Mouse (Mus musculus) hindbrain, embryonic 12.5 days (tissue): Measurements from ENCODE around the gene D17Wsu92e. TPM values are rescaled to one million over a fixed set of nuclear protein-coding genes. Genes with fewer than 3 reads are reported as not detected.

Experiments
- ATAC-seq: fragments of 200-750 bp; cut with Nextera tagmentation; 2 replicates; pipeline ENCODE4 v1.8.0; 2017; ENCODE audit warnings: moderate TSS enrichment; ENCODE audit not compliant: low FRiP score
- H3K27ac ChIP-seq: fragments of 300-500 bp; sonication (generic); 2 replicates; pipeline ENCODE4 v1.5.1; 2016; ENCODE audit warnings: mild to moderate bottlenecking
- H3K27me3 ChIP-seq: fragments of 300-500 bp; sonication (generic); 2 replicates; pipeline ENCODE4 v1.6.1; 2016; ENCODE audit warnings: mild to moderate bottlenecking
- H3K36me3 ChIP-seq: fragments of 300-500 bp; sonication (generic); 2 replicates; pipeline ENCODE4 v1.6.1; 2016; ENCODE audit warnings: mild to moderate bottlenecking
- H3K4me1 ChIP-seq: fragments of 300-500 bp; sonication (generic); 2 replicates; pipeline ENCODE4 v1.6.1; 2016
- H3K4me2 ChIP-seq: fragments of 300-500 bp; sonication (generic); replicated peaks from 2 replicates; pipeline ENCODE4 v1.6.1; 2016; ENCODE audit warnings: mild to moderate bottlenecking
- H3K4me3 ChIP-seq: fragments of 300-500 bp; sonication (generic); 2 replicates; pipeline ENCODE4 v1.5.1; 2016; ENCODE audit warnings: mild to moderate bottlenecking
- H3K9ac ChIP-seq: fragments of 300-500 bp; sonication (generic); 2 replicates; pipeline ENCODE4 v1.6.1; 2016; ENCODE audit warnings: mild to moderate bottlenecking, moderate library complexity
- H3K9me3 ChIP-seq: fragments of 300-500 bp; sonication (generic); replicated peaks from 2 replicates; pipeline ENCODE4 v1.6.1; 2016; ENCODE audit warnings: mild to moderate bottlenecking
- WGBS: fragments of 180-500 bp; shearing (Covaris S2); methylation state at CpG from one replicate; pipeline ENCODE4 v1.1.7; 2016; 5-methylcytosine and 5-hydroxymethylcytosine counted together
- polyA plus RNA-seq: library from polyadenylated mRNA; unstranded; fragments of >200 nt; fragmentation: Nextera tagmentation; extraction: Ambion mirVana; gene quantifications from 2 replicates; pipeline ENCODE4 v1.2.1, GENCODE M21; 2016

Gene D17Wsu92e
- polyA plus RNA-seq, 1 experiment from 2014 or later = 13.7 TPM

GRCm38 (mm10) chr17:27774198-27774597 is 46.2 kb downstream of the D17Wsu92e start:
- Histone ChIP-seq H3K4me1 (no peaks in the 10 kb centered on the region), H3K9ac (no peak overlapping the region), H3K27me3 (no peaks in the 10 kb centered on the region), H3K27ac (no peak overlapping the region), H3K9me3 (no peaks in the 10 kb centered on the region), H3K4me3 (no peak overlapping the region), H3K4me2 (no peak overlapping the region), H3K36me3 (peaks cover 22% of the 10 kb centered on the region; the same call in 1 of the 2 replicates)
- 99% methylated on average over 3 of the region's 3 CpGs for WGBS
- no peak for ATAC-seq

GRCm38 (mm10) chr17:27771616-27772015 is 48.8 kb downstream of the D17Wsu92e start:
- H3K4me2 ChIP-seq = no peak overlapping the region
- no peaks in the 10 kb centered on the region for H3K27me3 ChIP-seq
- H3K9ac ChIP-seq = no peak overlapping the region
- H3K27ac ChIP-seq = no peak overlapping the region
- no peaks in the 10 kb centered on the region for H3K4me1 ChIP-seq
- ATAC-seq = no peak
- no peaks in the 10 kb centered on the region for H3K9me3 ChIP-seq
- 90% methylated on average over 6 of the region's 6 CpGs for WGBS
- peaks cover 27% of the 10 kb centered on the region for H3K36me3 ChIP-seq
- no peak overlapping the region for H3K4me3 ChIP-seq

GRCm38 (mm10) chr17:27768817-27769542 is 51.5 kb downstream of the D17Wsu92e start:
- Histone ChIP-seq H3K27ac (no peak overlapping the region), H3K4me3 (no peak overlapping the region), H3K27me3 (no peaks in the 10 kb centered on the region), H3K4me1 (no peaks in the 10 kb centered on the region), H3K9ac (no peak overlapping the region), H3K4me2 (no peak overlapping the region), H3K36me3 (peaks cover 37% of the 10 kb centered on the region), H3K9me3 (no peaks in the 10 kb centered on the region)
- peak; percentile 61; the same call in 1 of the 2 replicates for ATAC-seq
- 60% methylated on average over 8 of the region's 8 CpGs for WGBS

DNA sequence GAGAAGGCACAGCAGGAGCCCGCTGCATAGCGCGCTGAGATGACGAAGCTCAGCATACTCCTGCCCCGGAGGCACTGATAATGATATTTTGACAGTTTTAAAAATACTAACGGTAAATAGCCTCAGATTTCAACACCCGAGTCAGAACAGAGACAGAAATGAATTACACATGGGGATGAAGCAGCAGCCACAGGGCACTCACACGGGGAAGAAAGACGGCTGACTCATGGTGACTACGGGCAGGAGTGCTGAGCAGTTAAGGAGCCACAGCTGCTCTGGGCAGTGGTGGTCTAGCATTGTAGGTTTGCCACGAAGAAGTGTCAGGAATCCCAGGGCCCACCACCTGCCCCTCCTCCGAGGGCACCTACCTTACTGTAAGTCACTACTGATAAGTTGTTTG is 52.9 kb downstream of the D17Wsu92e start:
- H3K9me3 ChIP-seq = no peaks in the 10 kb centered on the region

DNA sequence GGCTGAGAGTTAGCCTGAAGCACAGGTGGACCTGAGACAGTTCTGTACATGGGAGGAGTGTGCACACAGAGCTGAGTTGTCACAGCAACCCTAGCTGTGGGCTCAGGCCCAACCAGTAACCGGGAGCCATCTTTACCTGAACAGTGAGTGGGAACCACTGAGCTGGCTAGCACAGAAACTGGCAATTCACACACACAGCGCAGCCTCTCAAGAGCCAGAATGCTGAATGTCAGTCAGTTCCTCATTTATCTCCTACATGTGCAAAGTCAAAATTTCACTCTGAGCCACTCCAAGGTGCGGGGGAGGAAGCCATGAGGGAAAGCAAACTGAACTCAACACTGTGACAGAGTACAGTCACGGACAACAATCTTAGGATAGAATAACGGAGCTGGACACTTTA is 53.3 kb downstream of the D17Wsu92e start:
- H3K4me3 ChIP-seq = no peak overlapping the region
- no peaks in the 10 kb centered on the region for H3K9me3 ChIP-seq
- H3K4me2 ChIP-seq = no peak overlapping the region
- WGBS = 86% methylated on average over 5 of the region's 5 CpGs
- peaks cover 32% of the 10 kb centered on the region for H3K36me3 ChIP-seq
- H3K27me3 ChIP-seq = no peaks in the 10 kb centered on the region
- H3K9ac ChIP-seq = no peak overlapping the region
- no peaks in the 10 kb centered on the region for H3K4me1 ChIP-seq
- no peak for ATAC-seq
- no peak overlapping the region for H3K27ac ChIP-seq

More for the DNA sequence above, 52.9 kb downstream of the D17Wsu92e start:
- Histone ChIP-seq H3K4me1 (no peaks in the 10 kb centered on the region), H3K27ac (no peak overlapping the region), H3K36me3 (peaks cover 34% of the 10 kb centered on the region), H3K9ac (no peak overlapping the region), H3K4me3 (no peak overlapping the region), H3K4me2 (no peak overlapping the region), H3K27me3 (no peaks in the 10 kb centered on the region)
- 78% methylated on average over 12 of the region's 12 CpGs for WGBS
- no peak for ATAC-seq

- H3K27ac ChIP-seq = no peak overlapping the region
- no peaks in the 10 kb centered on the region for H3K9me3 ChIP-seq
- no peak overlapping the region for H3K4me3 ChIP-seq
- peaks cover 30% of the 10 kb centered on the region for H3K36me3 ChIP-seq
- H3K27me3 ChIP-seq = no peaks in the 10 kb centered on the region
- H3K9ac ChIP-seq = no peak overlapping the region
- ATAC-seq = no peak
- peaks cover 13% of the 10 kb centered on the region for H3K4me1 ChIP-seq
- H3K4me2 ChIP-seq = no peak overlapping the region
- WGBS = 95% methylated on average over 6 of the region's 6 CpGs
Measured at GRCm38 (mm10) chr17:27765066-27765465, 55.4 kb downstream of the D17Wsu92e start.

GRCm38 (mm10) chr17:27764453-27764852 is 56.0 kb downstream of the D17Wsu92e start:
- no peak overlapping the region for H3K9ac ChIP-seq
- H3K27ac ChIP-seq = no peak overlapping the region
- H3K27me3 ChIP-seq = no peaks in the 10 kb centered on the region
- H3K4me3 ChIP-seq = no peak overlapping the region
- WGBS = 88% methylated on average over 2 of the region's 2 CpGs
- no peaks in the 10 kb centered on the region for H3K9me3 ChIP-seq
- peaks cover 17% of the 10 kb centered on the region for H3K4me1 ChIP-seq
- no peak overlapping the region for H3K4me2 ChIP-seq
- peaks cover 30% of the 10 kb centered on the region for H3K36me3 ChIP-seq
- no peak for ATAC-seq

GRCm38 (mm10) chr17:27762884-27763283 is 57.6 kb downstream of the D17Wsu92e start:
- no peak overlapping the region for H3K9ac ChIP-seq
- 97% methylated on average over 11 of the region's 11 CpGs for WGBS

GRCm38 (mm10) chr17:27761639-27762336 is 58.7 kb downstream of the D17Wsu92e start:
- H3K4me3 ChIP-seq = no peak overlapping the region
- H3K36me3 ChIP-seq = peaks cover 24% of the 10 kb centered on the region
- 0 out of 2 replicates have a peak overlapping the region, but pooled peaks have one; percentile 15 for H3K9ac ChIP-seq
- no peaks in the 10 kb centered on the region for H3K9me3 ChIP-seq
- WGBS = 32% methylated on average over 9 of the region's 9 CpGs
- H3K27me3 ChIP-seq = no peaks in the 10 kb centered on the region
- peaks cover 19% of the 10 kb centered on the region for H3K4me1 ChIP-seq
- H3K4me2 ChIP-seq = no peak overlapping the region
- peak; percentile 67 for ATAC-seq
- H3K27ac ChIP-seq = no peak overlapping the region

More at GRCm38 (mm10) chr17:27762884-27763283, 57.6 kb downstream of the D17Wsu92e start:
- ATAC-seq = no peak
- Histone ChIP-seq H3K4me3 (no peak overlapping the region), H3K4me2 (no peak overlapping the region), H3K27me3 (no peaks in the 10 kb centered on the region), H3K9me3 (no peaks in the 10 kb centered on the region), H3K36me3 (peaks cover 30% of the 10 kb centered on the region), H3K4me1 (peaks cover 17% of the 10 kb centered on the region), H3K27ac (no peak overlapping the region)

DNA sequence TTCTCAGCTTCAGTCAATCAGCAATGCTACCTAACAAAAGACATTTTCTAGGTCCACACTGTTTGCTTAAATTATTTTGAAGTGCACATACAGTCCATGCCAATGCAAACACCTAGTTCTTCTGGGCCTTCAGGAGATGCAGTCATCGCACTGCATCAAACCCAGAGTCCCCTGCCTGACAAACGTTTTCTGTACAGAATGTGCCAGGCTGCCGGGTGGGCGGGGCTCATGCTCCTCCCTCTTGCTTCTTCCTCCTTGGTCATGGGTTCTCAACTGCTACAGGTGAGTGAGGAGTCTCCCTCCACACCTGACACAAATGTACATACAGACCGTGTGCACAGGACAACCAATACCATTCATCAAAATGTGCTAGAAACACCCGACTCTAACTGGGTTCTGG is 60.3 kb downstream of the D17Wsu92e start:
- Histone ChIP-seq H3K4me2 (no peak overlapping the region), H3K4me1 (peaks cover 30% of the 10 kb centered on the region), H3K9ac (no peak overlapping the region), H3K36me3 (peaks cover 8% of the 10 kb centered on the region), H3K27me3 (no peaks in the 10 kb centered on the region), H3K27ac (peak overlapping the region; percentile 53), H3K9me3 (no peaks in the 10 kb centered on the region), H3K4me3 (no peak overlapping the region)
- ATAC-seq = no peak
- WGBS = 85% methylated on average over 6 of the region's 6 CpGs

GRCm38 (mm10) chr17:27751314-27752202 is 68.9 kb downstream of the D17Wsu92e start:
- Histone ChIP-seq H3K4me2 (no peak overlapping the region), H3K9ac (no peak overlapping the region), H3K36me3 (peaks cover 6% of the 10 kb centered on the region; the same call in 1 of the 2 replicates), H3K4me1 (peaks cover 15% of the 10 kb centered on the region), H3K4me3 (no peak overlapping the region), H3K9me3 (no peaks in the 10 kb centered on the region), H3K27me3 (no peaks in the 10 kb centered on the region), H3K27ac (no peak overlapping the region)
- ATAC-seq = no peak
- WGBS = 92% methylated on average over 8 of the region's 8 CpGs

GRCm38 (mm10) chr17:27750451-27750942 is 70.0 kb downstream of the D17Wsu92e start:
- Histone ChIP-seq H3K9ac (no peak overlapping the region), H3K9me3 (no peaks in the 10 kb centered on the region), H3K4me2 (no peak overlapping the region), H3K27me3 (no peaks in the 10 kb centered on the region), H3K36me3 (peaks cover 6% of the 10 kb centered on the region; the same call in 1 of the 2 replicates), H3K4me1 (peaks cover 10% of the 10 kb centered on the region), H3K4me3 (no peak overlapping the region), H3K27ac (no peak overlapping the region)
- 90% methylated on average over 6 of the region's 6 CpGs for WGBS
- no peak for ATAC-seq
